Mouse (Mus musculus): ENCODE data around the gene Napb. TPM values are rescaled to one million over a fixed set of nuclear protein-coding genes. Genes with fewer than 3 reads are reported as not detected.

The Napb gene
- total and polyA plus RNA-seq, 2 experiments from 2014 or later: 76.3 to 142 TPM

GRCm38 (mm10) chr2:148644421-148645000, 87.8 kb downstream of the Napb start:
- H3K9ac ChIP-seq: no peak overlapping the region
- H3K4me2 ChIP-seq (ENCODE audit: low read depth): no peak overlapping the region
- WGBS: 60% methylated on average over 6 of the region's 6 CpGs
- no peaks in the 10 kb centered on the region for H3K4me1 ChIP-seq (ENCODE audit: insufficient read depth)
- peak overlapping the region; percentile 66 for H3K27ac ChIP-seq (ENCODE audit: low read depth, low read length)
- no peaks in the 10 kb centered on the region for H3K9me3 ChIP-seq (ENCODE audit: low read length)
- ATAC-seq (peak; percentile 92), DNase-seq (peak; percentile 60)
- TF ChIP-seq CTCF (IDR thresholded peaks at IDR 0.05; ENCODE audit: low read depth): no peak
- H3K4me3 ChIP-seq (ENCODE audit: low read depth, low read length): no peak overlapping the region
- no peaks in the 10 kb centered on the region for H3K36me3 ChIP-seq (ENCODE audit: insufficient read depth)
- no peaks in the 10 kb centered on the region for H3K27me3 ChIP-seq (ENCODE audit: insufficient read depth, low read length)

Other genes starting within 250 kb of the Napb start
- gene Nxt1, start 59.9 kb downstream of the Napb start, total RNA-seq (2014; rRNA removed): 26.9 and 34.6 TPM in 2 replicates
- gene Nxt1, start 59.9 kb downstream of the Napb start, polyA plus RNA-seq (2015; fragmentation: Nextera tagmentation; extraction: Ambion mirVana): 29.6 and 38.4 TPM in 2 replicates
- 21.8 and 22.2 TPM in 2 replicates for gene Gzf1, start 51.4 kb downstream of the Napb start, total RNA-seq (2014; rRNA removed)
- gene Gzf1, start 51.4 kb downstream of the Napb start, polyA plus RNA-seq (2015; fragmentation: Nextera tagmentation; extraction: Ambion mirVana): 12.8 and 15.0 TPM in 2 replicates
- not detected in 2 replicates for gene Cstl1, start 17.9 kb upstream of the Napb start, total RNA-seq (2014; rRNA removed)
- gene Cstl1, start 17.9 kb upstream of the Napb start, polyA plus RNA-seq (2015; fragmentation: Nextera tagmentation; extraction: Ambion mirVana): not detected in 2 replicates
- gene Cst11, start 39.0 kb upstream of the Napb start, total RNA-seq (2014; rRNA removed): not detected in 2 replicates
- not detected in 2 replicates for gene Cst11, start 39.0 kb upstream of the Napb start, polyA plus RNA-seq (2015; fragmentation: Nextera tagmentation; extraction: Ambion mirVana)
- gene 8030411F24Rik, start 49.5 kb upstream of the Napb start, total RNA-seq (2014; rRNA removed): not detected in 2 replicates
- not detected in 2 replicates for gene 8030411F24Rik, start 49.5 kb upstream of the Napb start, polyA plus RNA-seq (2015; fragmentation: Nextera tagmentation; extraction: Ambion mirVana)
- not detected in 2 replicates for gene Cst12, start 56.9 kb upstream of the Napb start, total RNA-seq (2014; rRNA removed)
- not detected in 2 replicates for gene Cst12, start 56.9 kb upstream of the Napb start, polyA plus RNA-seq (2015; fragmentation: Nextera tagmentation; extraction: Ambion mirVana)
- not detected in 2 replicates for gene Cst8, start 66.3 kb upstream of the Napb start, total RNA-seq (2014; rRNA removed)
- not detected in 2 replicates for gene Cst8, start 66.3 kb upstream of the Napb start, polyA plus RNA-seq (2015; fragmentation: Nextera tagmentation; extraction: Ambion mirVana)
- gene Cst13, start 87.6 kb upstream of the Napb start, total RNA-seq (2014; rRNA removed): not detected in 2 replicates
- gene Cst13, start 87.6 kb upstream of the Napb start, polyA plus RNA-seq (2015; fragmentation: Nextera tagmentation; extraction: Ambion mirVana): not detected in 2 replicates
- gene Cst9, start 102.7 kb upstream of the Napb start, total RNA-seq (2014; rRNA removed): not detected in 2 replicates
- not detected in 2 replicates for gene Cst9, start 102.7 kb upstream of the Napb start, polyA plus RNA-seq (2015; fragmentation: Nextera tagmentation; extraction: Ambion mirVana)
- gene 9230104L09Rik, start 132.6 kb upstream of the Napb start, total RNA-seq (2014; rRNA removed): 0.67 TPM in 1 of 2 replicates, not detected in the other
- gene 9230104L09Rik, start 132.6 kb upstream of the Napb start, polyA plus RNA-seq (2015; fragmentation: Nextera tagmentation; extraction: Ambion mirVana): not detected in 2 replicates
- 495 and 652 TPM in 2 replicates for gene Cst3, start 143.2 kb upstream of the Napb start, total RNA-seq (2014; rRNA removed)
- 1,133 and 1,187 TPM in 2 replicates for gene Cst3, start 143.2 kb upstream of the Napb start, polyA plus RNA-seq (2015; fragmentation: Nextera tagmentation; extraction: Ambion mirVana)

All from forebrain, postnatal 0 days (tissue).